Mouse (Mus musculus) cortical plate, adult 2 months (tissue): ENCODE data around the gene Pitpnc1. TPM values are rescaled to one million over a fixed set of nuclear protein-coding genes. Genes with fewer than 3 reads are reported as not detected.

Experiments used
- H3K27ac ChIP-seq: fragments of 200-500 bp; 2 replicates; pipeline ENCODE4 v1.5.1; 2012; ENCODE audit warnings: low read length, control low read depth, inconsistent platforms; ENCODE audit not compliant: insufficient read depth
- H3K4me1 ChIP-seq: fragments of 200-500 bp; 2 replicates; pipeline ENCODE4 v1.6.1; 2011; ENCODE audit warnings: low read length; ENCODE audit not compliant: control insufficient read depth, insufficient read depth
- H3K4me3 ChIP-seq: fragments of 200-500 bp; 2 replicates; pipeline ENCODE4 v1.5.1; 2011; ENCODE audit warnings: mild to moderate bottlenecking, low read length, control low read depth; ENCODE audit not compliant: insufficient read depth
- CTCF ChIP-seq: fragments of 200-500 bp; IDR thresholded peaks from 2 replicates; pipeline ENCODE4 v1.5.1; 2011; ENCODE audit warnings: mild to moderate bottlenecking, control low read depth, low read length; ENCODE audit not compliant: insufficient read depth; ENCODE audit errors: extremely low read depth
- POLR2A ChIP-seq: fragments of 200-500 bp; IDR thresholded peaks from 2 replicates; pipeline ENCODE4 v1.6.1; 2011; ENCODE audit warnings: mild to moderate bottlenecking, low read length, control low read depth; ENCODE audit not compliant: insufficient read depth; ENCODE audit errors: extremely low read depth
- polyA plus RNA-seq: library from polyadenylated mRNA; depleted of rRNA; stranded (reverse); fragments of >200 nt; gene quantifications from 2 replicates; pipeline ENCODE4 v1.2.3, GENCODE M21; 2012

Pitpnc1 gene
- polyA plus RNA-seq, 1 experiment: 35.6 TPM

GRCm38 (mm10) chr11:107502801-107503200 lies 32.3 kb upstream of the Pitpnc1 start:
- Histone ChIP-seq H3K27ac (no peak overlapping the region), H3K4me3 (no peak overlapping the region), H3K4me1 (no peaks in the 10 kb centered on the region)
- TF ChIP-seq POLR2A (no peak), CTCF (no peak)

- Histone ChIP-seq H3K27ac (no peak overlapping the region), H3K4me1 (peaks cover 7% of the 10 kb centered on the region), H3K4me3 (no peak overlapping the region)
- TF ChIP-seq CTCF (no peak), POLR2A (no peak)
Observed at GRCm38 (mm10) chr11:107484341-107484740, 13.8 kb upstream of the Pitpnc1 start.

GRCm38 (mm10) chr11:107479862-107480203 lies 9.3 kb upstream of the Pitpnc1 start:
- peaks cover 7% of the 10 kb centered on the region for H3K4me1 ChIP-seq
- TF ChIP-seq POLR2A (no peak), CTCF (no peak)
- peak overlapping the region; percentile 91; the same call in 1 of the 2 replicates for H3K27ac ChIP-seq
- H3K4me3 ChIP-seq: peak overlapping the region; percentile 92

GRCm38 (mm10) chr11:107479053-107479861 lies 8.8 kb upstream of the Pitpnc1 start, which contains the start of gene Psmd12:
Gene Psmd12 (plus strand): TSS chr11:107479484.
- H3K4me3 ChIP-seq: peak within 1 kb of the TSS; percentile 92
- H3K27ac ChIP-seq: peak within 1 kb of the TSS; percentile 91
- peaks cover 7% of the 10 kb centered on the region for H3K4me1 ChIP-seq
- TF ChIP-seq CTCF (no peak), POLR2A (peak; percentile 70)

GRCm38 (mm10) chr11:107473137-107473820 lies 2.8 kb upstream of the Pitpnc1 start:
- Histone ChIP-seq H3K4me3 (no peak overlapping the region), H3K4me1 (no peaks in the 10 kb centered on the region), H3K27ac (no peak overlapping the region)
- peak; percentile 81 for TF ChIP-seq CTCF
- TF ChIP-seq POLR2A: no peak

GRCm38 (mm10) chr11:107472304-107472703 lies 1.8 kb upstream of the Pitpnc1 start:
- no peaks in the 10 kb centered on the region for H3K4me1 ChIP-seq
- TF ChIP-seq CTCF: no peak
- TF ChIP-seq POLR2A: no peak
- H3K4me3 ChIP-seq: no peak overlapping the region

GRCm38 (mm10) chr11:107471071-107471720 lies 697 bp upstream of the Pitpnc1 start:
- peaks cover 1% of the 10 kb centered on the region; the same call in 1 of the 2 replicates for H3K4me1 ChIP-seq
- no peak for TF ChIP-seq POLR2A
- no peak for TF ChIP-seq CTCF
- H3K27ac ChIP-seq: no peak overlapping the region
- H3K4me3 ChIP-seq: peak overlapping the region; percentile 96

More at GRCm38 (mm10) chr11:107472304-107472703, 1.8 kb upstream of the Pitpnc1 start:
- no peak overlapping the region for H3K27ac ChIP-seq

- peak overlapping the region; percentile 92 for H3K27ac ChIP-seq
- TF ChIP-seq POLR2A: no peak
- no peak for TF ChIP-seq CTCF
- peak overlapping the region; percentile 96 for H3K4me3 ChIP-seq
- H3K4me1 ChIP-seq: peaks cover 1% of the 10 kb centered on the region; the same call in 1 of the 2 replicates
Observed at GRCm38 (mm10) chr11:107469523-107470371, 752 bp downstream of the Pitpnc1 start.

GRCm38 (mm10) chr11:107469031-107469522 lies 1.4 kb downstream of the Pitpnc1 start:
- Histone ChIP-seq H3K4me3 (peak overlapping the region; percentile 96), H3K27ac (peak overlapping the region; percentile 92), H3K4me1 (peaks cover 1% of the 10 kb centered on the region; the same call in 1 of the 2 replicates)
- peak; percentile 47 for TF ChIP-seq CTCF
- TF ChIP-seq POLR2A: no peak
